Mouse (Mus musculus) forebrain, embryonic 15.5 days (tissue): ENCODE data around the gene Gm20604. TPM values are rescaled to one million over a fixed set of nuclear protein-coding genes. Genes with fewer than 3 reads are reported as not detected.

ENCODE experiments used
- ATAC-seq: fragments of 200-750 bp; cut with Nextera tagmentation; replicated peaks from 2 replicates; pipeline ENCODE4 v1.8.0; 2017; ENCODE audit warnings: mild to moderate bottlenecking, moderate TSS enrichment, moderate library complexity
- H3K27ac ChIP-seq: fragments of 300-500 bp; sonication (generic); replicated peaks from 2 replicates; pipeline ENCODE4 v1.5.1; 2015; ENCODE audit warnings: mild to moderate bottlenecking, inconsistent platforms
- H3K27me3 ChIP-seq: fragments of 300-500 bp; sonication (generic); 2 replicates; pipeline ENCODE4 v1.6.1; 2015; ENCODE audit warnings: inconsistent platforms
- H3K36me3 ChIP-seq: fragments of 300-500 bp; sonication (generic); 2 replicates; pipeline ENCODE4 v1.6.1; 2015; ENCODE audit warnings: mild to moderate bottlenecking, inconsistent platforms
- H3K4me1 ChIP-seq: fragments of 300-500 bp; sonication (generic); 2 replicates; pipeline ENCODE4 v1.6.1; 2015; ENCODE audit warnings: inconsistent platforms
- H3K4me2 ChIP-seq: fragments of 300-500 bp; sonication (generic); replicated peaks from 2 replicates; pipeline ENCODE4 v1.6.1; 2015; ENCODE audit warnings: mild to moderate bottlenecking, inconsistent platforms
- H3K4me3 ChIP-seq: fragments of 300-500 bp; sonication (generic); 2 replicates; pipeline ENCODE4 v1.5.1; 2015; ENCODE audit warnings: mild to moderate bottlenecking, inconsistent platforms
- H3K9ac ChIP-seq: fragments of 300-500 bp; sonication (generic); replicated peaks from 2 replicates; pipeline ENCODE4 v1.6.1; 2015; ENCODE audit warnings: mild to moderate bottlenecking, inconsistent platforms
- H3K9me3 ChIP-seq: fragments of 300-500 bp; sonication (generic); 2 replicates; pipeline ENCODE4 v1.6.1; 2016; ENCODE audit warnings: inconsistent platforms
- whole genome bisulfite sequencing: fragments of 180-500 bp; shearing (Covaris S2); methylation state at CpG from one replicate; pipeline ENCODE4 v1.1.7; 2015; ENCODE audit warnings: mixed read lengths; 5-methylcytosine and 5-hydroxymethylcytosine counted together
- polyA plus RNA-seq: library from polyadenylated mRNA; unstranded; fragments of >200 nt; fragmentation: Nextera tagmentation; extraction: Ambion mirVana; gene quantifications from 2 replicates; pipeline ENCODE4 v1.2.1, GENCODE M21; 2015

Gene Gm20604
- polyA plus RNA-seq, 1 experiment from 2014 or later: 37.8 TPM

- no peak overlapping the region for H3K9ac ChIP-seq
- H3K4me1 ChIP-seq: peaks cover 17% of the 10 kb centered on the region
- H3K4me3 ChIP-seq: no peak overlapping the region
- 73% methylated on average over 5 of the region's 5 CpGs for WGBS
- no peak overlapping the region for H3K4me2 ChIP-seq
- H3K27ac ChIP-seq: no peak overlapping the region
- ATAC-seq: no peak
- H3K9me3 ChIP-seq: no peaks in the 10 kb centered on the region
- no peaks in the 10 kb centered on the region for H3K36me3 ChIP-seq
- H3K27me3 ChIP-seq: no peaks in the 10 kb centered on the region
Measured at GRCm38 (mm10) chr12:102739096-102739495, 19.4 kb downstream of the Gm20604 start.

GRCm38 (mm10) chr12:102733381-102733780, 25.1 kb downstream of the Gm20604 start:
- ATAC-seq: no peak
- Histone ChIP-seq H3K4me1 (peaks cover 22% of the 10 kb centered on the region), H3K9ac (no peak overlapping the region), H3K27me3 (no peaks in the 10 kb centered on the region), H3K27ac (no peak overlapping the region), H3K36me3 (no peaks in the 10 kb centered on the region), H3K4me3 (no peak overlapping the region), H3K9me3 (no peaks in the 10 kb centered on the region), H3K4me2 (no peak overlapping the region)
- WGBS: 18% methylated on average over 4 of the region's 5 CpGs

- Histone ChIP-seq H3K27ac (peak overlapping the region; percentile 88), H3K4me3 (peak overlapping the region; percentile 25), H3K9ac (peak overlapping the region; percentile 27; the same call in 1 of the 2 replicates), H3K4me2 (peak overlapping the region; percentile 44), H3K4me1 (peaks cover 22% of the 10 kb centered on the region), H3K36me3 (no peaks in the 10 kb centered on the region), H3K27me3 (no peaks in the 10 kb centered on the region), H3K9me3 (no peaks in the 10 kb centered on the region)
- ATAC-seq: peak; percentile 72
- 9% methylated on average over 16 of the region's 16 CpGs for WGBS
Measured at GRCm38 (mm10) chr12:102730798-102731619, 27.5 kb downstream of the Gm20604 start.

GRCm38 (mm10) chr12:102729855-102730797, 28.3 kb downstream of the Gm20604 start:
- peak overlapping the region; percentile 88 for H3K27ac ChIP-seq
- H3K9me3 ChIP-seq: no peaks in the 10 kb centered on the region
- H3K36me3 ChIP-seq: no peaks in the 10 kb centered on the region
- H3K4me1 ChIP-seq: peaks cover 22% of the 10 kb centered on the region
- ATAC-seq: peak; percentile 98
- H3K9ac ChIP-seq: peak overlapping the region; percentile 27; the same call in 1 of the 2 replicates
- WGBS: 29% methylated on average over 26 of the region's 26 CpGs
- no peaks in the 10 kb centered on the region for H3K27me3 ChIP-seq
- H3K4me2 ChIP-seq: peak overlapping the region; percentile 44
- H3K4me3 ChIP-seq: peak overlapping the region; percentile 25

GRCm38 (mm10) chr12:102725761-102726175, 32.7 kb downstream of the Gm20604 start:
- Histone ChIP-seq H3K36me3 (no peaks in the 10 kb centered on the region), H3K4me1 (peaks cover 14% of the 10 kb centered on the region), H3K27ac (no peak overlapping the region), H3K4me2 (no peak overlapping the region), H3K4me3 (no peak overlapping the region), H3K27me3 (no peaks in the 10 kb centered on the region), H3K9ac (no peak overlapping the region), H3K9me3 (no peaks in the 10 kb centered on the region)
- WGBS: 74% methylated on average over 7 of the region's 7 CpGs
- no peak for ATAC-seq

GRCm38 (mm10) chr12:102725146-102725545, 33.3 kb downstream of the Gm20604 start:
- no peaks in the 10 kb centered on the region for H3K36me3 ChIP-seq
- no peak overlapping the region for H3K4me2 ChIP-seq
- H3K4me1 ChIP-seq: peaks cover 8% of the 10 kb centered on the region
- no peak overlapping the region for H3K4me3 ChIP-seq
- H3K9me3 ChIP-seq: no peaks in the 10 kb centered on the region
- 92% methylated on average over 6 of the region's 6 CpGs for WGBS
- no peak overlapping the region for H3K9ac ChIP-seq
- no peak overlapping the region; the same call in 1 of the 2 replicates for H3K27ac ChIP-seq
- H3K27me3 ChIP-seq: no peaks in the 10 kb centered on the region
- no peak for ATAC-seq

- no peaks in the 10 kb centered on the region for H3K9me3 ChIP-seq
- WGBS: 55% methylated on average over 6 of the region's 6 CpGs
- peak overlapping the region; percentile 50 for H3K27ac ChIP-seq
- H3K4me1 ChIP-seq: peaks cover 5% of the 10 kb centered on the region; the same call in 1 of the 2 replicates
- H3K27me3 ChIP-seq: no peaks in the 10 kb centered on the region
- H3K4me2 ChIP-seq: no peak overlapping the region
- H3K4me3 ChIP-seq: no peak overlapping the region
- ATAC-seq: 0 out of 2 replicates have a peak, but pooled peaks have one; percentile 30
- no peaks in the 10 kb centered on the region for H3K36me3 ChIP-seq
- H3K9ac ChIP-seq: 0 out of 2 replicates have a peak overlapping the region, but pooled peaks have one; percentile 13
Measured at GRCm38 (mm10) chr12:102723861-102724260, 34.6 kb downstream of the Gm20604 start.

- H3K4me2 ChIP-seq: no peak overlapping the region
- no peak overlapping the region for H3K4me3 ChIP-seq
- H3K36me3 ChIP-seq: no peaks in the 10 kb centered on the region
- H3K27ac ChIP-seq: no peak overlapping the region
- WGBS: 75% methylated on average over 8 of the region's 8 CpGs
- no peak overlapping the region for H3K9ac ChIP-seq
- peaks cover 5% of the 10 kb centered on the region; the same call in 1 of the 2 replicates for H3K4me1 ChIP-seq
- no peaks in the 10 kb centered on the region for H3K9me3 ChIP-seq
- no peak for ATAC-seq
- no peaks in the 10 kb centered on the region for H3K27me3 ChIP-seq
Measured at GRCm38 (mm10) chr12:102722966-102723365, 35.5 kb downstream of the Gm20604 start.

GRCm38 (mm10) chr12:102722451-102722850, 36.0 kb downstream of the Gm20604 start:
- H3K27ac ChIP-seq: no peak overlapping the region
- WGBS: 59% methylated on average over 11 of the region's 11 CpGs
- no peak for ATAC-seq

GRCm38 (mm10) chr12:102719552-102720315, 38.7 kb downstream of the Gm20604 start:
- Histone ChIP-seq H3K9ac (no peak overlapping the region), H3K4me3 (no peak overlapping the region), H3K27me3 (no peaks in the 10 kb centered on the region), H3K36me3 (no peaks in the 10 kb centered on the region), H3K4me2 (no peak overlapping the region), H3K27ac (no peak overlapping the region), H3K4me1 (peaks cover 5% of the 10 kb centered on the region; the same call in 1 of the 2 replicates), H3K9me3 (no peaks in the 10 kb centered on the region)
- WGBS: 24% methylated on average over 13 of the region's 13 CpGs
- peak; percentile 75 for ATAC-seq

More at GRCm38 (mm10) chr12:102722451-102722850, 36.0 kb downstream of the Gm20604 start:
- Histone ChIP-seq H3K27me3 (no peaks in the 10 kb centered on the region), H3K4me3 (no peak overlapping the region), H3K4me1 (peaks cover 5% of the 10 kb centered on the region; the same call in 1 of the 2 replicates), H3K9ac (no peak overlapping the region), H3K4me2 (no peak overlapping the region), H3K9me3 (no peaks in the 10 kb centered on the region), H3K36me3 (no peaks in the 10 kb centered on the region)

- Histone ChIP-seq H3K9me3 (no peaks in the 10 kb centered on the region), H3K27me3 (no peaks in the 10 kb centered on the region), H3K4me2 (no peak overlapping the region), H3K4me1 (peaks cover 2% of the 10 kb centered on the region; the same call in 1 of the 2 replicates), H3K36me3 (no peaks in the 10 kb centered on the region), H3K27ac (no peak overlapping the region), H3K9ac (no peak overlapping the region), H3K4me3 (no peak overlapping the region)
- no peak for ATAC-seq
- WGBS: 83% methylated on average over 10 of the region's 10 CpGs
Measured at GRCm38 (mm10) chr12:102714654-102715395, 43.6 kb downstream of the Gm20604 start.
